Mouse (Mus musculus) limb, embryonic 11.5 days (tissue): ENCODE results near the gene Brd2. TPM values are rescaled to one million over a fixed set of nuclear protein-coding genes. Genes with fewer than 3 reads are reported as not detected.

ENCODE experiments used
- ATAC-seq: fragments of 200-750 bp; cut with Nextera tagmentation; 2 replicates; pipeline ENCODE4 v1.8.0; 2017; ENCODE audit warnings: low read depth; ENCODE audit not compliant: insufficient number of reproducible peaks, low FRiP score, low TSS enrichment
- DNase-seq: peaks from one replicate; pipeline ENCODE4 v3.0.0-alpha.2; 2015; ENCODE audit warnings: low spot score
- H3K27ac ChIP-seq: fragments of 300-500 bp; sonication (generic); replicated peaks from 2 replicates; pipeline ENCODE4 v1.5.1; 2014; ENCODE audit warnings: low read depth, mild to moderate bottlenecking, low read length
- H3K27me3 ChIP-seq: fragments of 300-500 bp; sonication (generic); 2 replicates; pipeline ENCODE4 v1.6.1; 2014; ENCODE audit warnings: mild to moderate bottlenecking, low read length, mixed read lengths; ENCODE audit not compliant: control insufficient read depth, insufficient read depth
- H3K36me3 ChIP-seq: fragments of 300-500 bp; sonication (generic); 2 replicates; pipeline ENCODE4 v1.6.1; 2014; ENCODE audit warnings: mild to moderate bottlenecking, low read length, moderate library complexity, mixed read lengths; ENCODE audit not compliant: control insufficient read depth, insufficient read depth
- H3K4me1 ChIP-seq: fragments of 300-500 bp; sonication (generic); 2 replicates; pipeline ENCODE4 v1.6.1; 2014; ENCODE audit warnings: low read length, mixed read lengths; ENCODE audit not compliant: control insufficient read depth, insufficient read depth
- H3K4me2 ChIP-seq: fragments of 300-500 bp; sonication (generic); 2 replicates; pipeline ENCODE4 v1.6.1; 2014; ENCODE audit warnings: low read depth, mild to moderate bottlenecking, moderate library complexity; ENCODE audit not compliant: severe bottlenecking
- H3K4me3 ChIP-seq: fragments of 300-500 bp; sonication (generic); 2 replicates; pipeline ENCODE4 v1.5.1; 2014; ENCODE audit warnings: low read depth, low read length
- H3K9ac ChIP-seq: fragments of 300-500 bp; sonication (generic); 2 replicates; pipeline ENCODE4 v1.6.1; 2014; ENCODE audit warnings: mild to moderate bottlenecking, low read length
- H3K9me3 ChIP-seq: fragments of 300-500 bp; sonication (generic); 2 replicates; pipeline ENCODE4 v1.6.1; 2016; ENCODE audit warnings: low read length; ENCODE audit not compliant: control insufficient read depth
- WGBS: fragments of 180-500 bp; shearing (Covaris S2); extraction: QIAGEN DNeasy Blood & Tissue Kit; methylation state at CpG from one replicate; pipeline ENCODE4 v1.1.7; 2014; 5-methylcytosine and 5-hydroxymethylcytosine counted together
- polyA plus RNA-seq: library from polyadenylated mRNA; unstranded; fragments of >200 nt; fragmentation: Nextera tagmentation; extraction: Ambion mirVana; gene quantifications from 2 replicates; pipeline ENCODE4 v1.2.1, GENCODE M21; 2014

The Brd2 gene
- polyA plus RNA-seq = 141 and 152 TPM in 2 replicates

DNA sequence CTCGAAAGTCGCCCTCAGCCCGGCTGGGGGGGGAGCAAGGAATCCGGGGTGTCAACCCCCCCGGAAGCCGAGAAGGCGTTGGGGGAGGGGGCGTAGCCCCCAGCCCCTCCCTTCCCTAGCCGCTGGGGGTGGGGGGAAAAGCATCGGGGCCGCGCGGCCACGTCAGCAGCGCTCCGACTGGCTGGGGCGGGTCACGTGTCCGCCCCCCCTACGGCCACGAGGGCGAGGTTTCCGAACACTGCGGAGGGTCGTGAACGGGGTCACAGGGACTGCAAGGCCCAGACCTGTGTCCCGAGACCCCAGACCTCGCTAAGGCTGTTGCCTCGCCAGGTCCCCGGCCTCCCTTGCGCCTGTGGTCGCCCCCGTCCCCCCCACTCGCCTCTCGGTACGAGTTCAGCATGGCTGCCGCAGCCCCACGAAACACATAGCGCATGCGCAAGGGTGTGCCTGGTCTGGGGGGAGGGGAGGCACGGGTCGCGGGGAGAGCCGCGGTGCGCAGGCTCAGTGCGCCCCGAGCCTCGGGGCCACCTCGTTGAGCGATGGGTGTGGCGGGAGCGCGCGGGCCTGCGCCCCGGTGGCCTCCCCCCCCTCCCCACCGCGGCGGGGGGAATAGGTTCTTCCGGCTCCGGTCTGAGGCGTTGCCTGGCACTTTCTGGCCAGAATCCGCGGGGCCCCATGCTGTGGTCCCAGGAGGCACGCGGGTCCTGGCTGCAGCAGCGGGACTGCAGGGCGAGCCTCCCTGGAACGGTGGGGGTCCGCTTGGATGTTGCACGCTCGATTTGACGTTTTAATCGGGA is at the start of gene Brd2:
Gene Brd2 (minus strand): TSS at position 447 of the 797 bp plus-strand sequence.
- H3K27ac ChIP-seq = peak within 1 kb of the TSS; percentile 100
- H3K36me3 ChIP-seq = peaks cover 6% of the 10 kb centered on the region; the same call in 1 of the 2 replicates
- peaks cover 13% of the 10 kb centered on the region for H3K4me1 ChIP-seq
- ATAC-seq = peak; percentile 35
- no peaks in the 10 kb centered on the region for H3K27me3 ChIP-seq
- peak within 1 kb of the TSS; percentile 82 for H3K4me2 ChIP-seq
- H3K9me3 ChIP-seq = no peaks in the 10 kb centered on the region
- peak; percentile 98 for DNase-seq
- 0% methylated on average over 64 of the region's 75 CpGs for WGBS
- H3K4me3 ChIP-seq = peak within 1 kb of the TSS; percentile 99
- H3K9ac ChIP-seq = peak within 1 kb of the TSS; percentile 98

GRCm38 (mm10) chr17:34170877-34171498 is 48.6 kb upstream of the Brd2 start:
- Histone ChIP-seq H3K9ac (no peak overlapping the region), H3K27me3 (peaks cover 3% of the 10 kb centered on the region; the same call in 1 of the 2 replicates), H3K4me2 (no peak overlapping the region), H3K27ac (no peak overlapping the region), H3K4me1 (no peaks in the 10 kb centered on the region), H3K9me3 (no peaks in the 10 kb centered on the region), H3K4me3 (no peak overlapping the region), H3K36me3 (no peaks in the 10 kb centered on the region)
- DNase-seq = peak; percentile 86
- 42% methylated on average over 13 of the region's 13 CpGs for WGBS
- no peak for ATAC-seq

GRCm38 (mm10) chr17:34170487-34170876 is 48.0 kb upstream of the Brd2 start:
- ATAC-seq = no peak
- no peak for DNase-seq
- H3K27ac ChIP-seq = no peak overlapping the region
- H3K9ac ChIP-seq = no peak overlapping the region
- H3K4me3 ChIP-seq = no peak overlapping the region
- H3K4me1 ChIP-seq = no peaks in the 10 kb centered on the region
- no peak overlapping the region for H3K4me2 ChIP-seq
- no peaks in the 10 kb centered on the region for H3K36me3 ChIP-seq
- H3K9me3 ChIP-seq = no peaks in the 10 kb centered on the region
- peaks cover 3% of the 10 kb centered on the region; the same call in 1 of the 2 replicates for H3K27me3 ChIP-seq
- WGBS = 26% methylated on average over 4 of the region's 4 CpGs

DNA sequence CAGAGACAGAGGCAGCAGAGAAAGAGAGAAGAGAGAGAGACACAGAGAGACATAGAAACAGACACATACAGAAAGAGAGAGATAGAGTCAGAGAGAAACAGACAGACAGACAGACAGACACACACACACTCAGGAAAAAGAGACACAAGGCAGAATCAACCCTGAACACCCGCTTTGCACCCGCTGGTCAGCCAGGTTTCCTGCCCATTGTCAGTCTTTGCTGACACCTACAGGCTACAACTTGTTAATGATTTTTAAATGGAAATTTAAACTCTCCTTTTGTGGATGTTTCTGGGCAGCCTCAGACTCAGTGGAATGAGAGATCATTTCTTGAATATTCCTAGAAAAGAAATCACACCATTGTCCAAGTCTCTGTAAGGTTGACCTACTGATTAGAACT is 46.8 kb upstream of the Brd2 start:
- 0% methylated on average over 2 of the region's 2 CpGs for WGBS

GRCm38 (mm10) chr17:34165033-34165730 is 42.7 kb upstream of the Brd2 start:
- no peak overlapping the region for H3K27ac ChIP-seq
- no peak for ATAC-seq
- H3K9me3 ChIP-seq = no peaks in the 10 kb centered on the region; the same call in 1 of the 2 replicates
- 80% methylated on average over 6 of the region's 6 CpGs for WGBS
- DNase-seq = no peak
- no peak overlapping the region for H3K9ac ChIP-seq
- H3K4me1 ChIP-seq = no peaks in the 10 kb centered on the region
- peaks cover 3% of the 10 kb centered on the region; the same call in 1 of the 2 replicates for H3K27me3 ChIP-seq
- H3K4me3 ChIP-seq = no peak overlapping the region
- no peaks in the 10 kb centered on the region for H3K36me3 ChIP-seq
- H3K4me2 ChIP-seq = no peak overlapping the region

More for the DNA sequence above, 46.8 kb upstream of the Brd2 start:
- Histone ChIP-seq H3K27ac (no peak overlapping the region), H3K9ac (no peak overlapping the region), H3K4me3 (no peak overlapping the region), H3K4me2 (no peak overlapping the region), H3K4me1 (no peaks in the 10 kb centered on the region), H3K9me3 (no peaks in the 10 kb centered on the region), H3K36me3 (no peaks in the 10 kb centered on the region), H3K27me3 (peaks cover 3% of the 10 kb centered on the region; the same call in 1 of the 2 replicates)
- peak; percentile 45 for DNase-seq
- ATAC-seq = no peak

GRCm38 (mm10) chr17:34164202-34164895 is 41.9 kb upstream of the Brd2 start:
- peak; percentile 29 for DNase-seq
- no peak overlapping the region for H3K4me2 ChIP-seq
- no peak for ATAC-seq
- no peaks in the 10 kb centered on the region; the same call in 1 of the 2 replicates for H3K9me3 ChIP-seq
- H3K27ac ChIP-seq = no peak overlapping the region
- H3K27me3 ChIP-seq = peaks cover 3% of the 10 kb centered on the region; the same call in 1 of the 2 replicates
- H3K36me3 ChIP-seq = no peaks in the 10 kb centered on the region
- no peak overlapping the region for H3K9ac ChIP-seq
- H3K4me3 ChIP-seq = no peak overlapping the region
- WGBS = 47% methylated on average over 9 of the region's 9 CpGs
- H3K4me1 ChIP-seq = no peaks in the 10 kb centered on the region

GRCm38 (mm10) chr17:34155534-34155933 is 33.1 kb upstream of the Brd2 start:
- Histone ChIP-seq H3K36me3 (no peaks in the 10 kb centered on the region), H3K9ac (no peak overlapping the region), H3K27ac (no peak overlapping the region), H3K4me3 (no peak overlapping the region), H3K27me3 (no peaks in the 10 kb centered on the region), H3K4me2 (no peak overlapping the region), H3K4me1 (no peaks in the 10 kb centered on the region), H3K9me3 (no peaks in the 10 kb centered on the region)
- DNase-seq = no peak
- whole genome bisulfite sequencing = 56% methylated on average over 5 of the region's 5 CpGs
- no peak for ATAC-seq

DNA sequence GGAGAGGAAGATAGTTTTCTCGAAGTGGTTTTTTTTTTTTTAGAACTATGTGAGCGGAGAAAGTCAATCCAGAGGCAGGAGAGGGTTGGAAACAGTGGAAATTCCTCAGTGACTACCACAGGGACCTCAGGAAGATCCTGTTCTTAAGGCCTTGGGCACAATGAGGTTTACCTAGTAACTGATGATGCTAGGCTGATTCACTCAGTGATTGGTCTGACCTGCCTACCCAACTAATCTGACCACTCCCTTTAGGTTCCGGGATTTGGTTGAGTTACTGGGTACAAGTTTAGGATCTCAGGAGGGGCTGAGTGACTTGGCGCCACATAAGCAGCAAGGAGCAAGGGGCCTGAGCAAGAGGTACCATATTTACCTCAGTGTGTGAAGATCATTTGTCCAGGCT is 30.5 kb upstream of the Brd2 start, which contains the start of gene H2-DMb1:
Gene H2-DMb1 (plus strand): TSS at position 150 of the 400 bp plus-strand sequence.
- DNase-seq (peak; percentile 28), ATAC-seq (no peak)
- Histone ChIP-seq H3K4me1 (no peaks in the 10 kb centered on the region), H3K9ac (no peak within 1 kb of the TSS), H3K9me3 (no peaks in the 10 kb centered on the region), H3K4me3 (no peak within 1 kb of the TSS), H3K4me2 (no peak within 1 kb of the TSS), H3K27me3 (no peaks in the 10 kb centered on the region), H3K27ac (no peak within 1 kb of the TSS), H3K36me3 (no peaks in the 10 kb centered on the region)
- 72% methylated on average over 4 of the region's 4 CpGs for WGBS
